Mouse (Mus musculus) bone marrow, adult 2 months (tissue): ENCODE results near the gene Celf3. TPM values are rescaled to one million over a fixed set of nuclear protein-coding genes. Genes with fewer than 3 reads are reported as not detected.

Experiments
- H3K27ac ChIP-seq: fragments of 200-500 bp; 2 replicates; pipeline ENCODE4 v1.5.1; 2012; ENCODE audit warnings: low read depth, mild to moderate bottlenecking, control low read depth, inconsistent platforms, low read length; ENCODE audit not compliant: control insufficient read depth, poor library complexity, insufficient read depth
- H3K4me1 ChIP-seq: fragments of 200-500 bp; 2 replicates; pipeline ENCODE4 v1.6.1; 2011; ENCODE audit warnings: low read length; ENCODE audit not compliant: control insufficient read depth, insufficient read depth
- H3K4me3 ChIP-seq: fragments of 200-500 bp; replicated peaks from 2 replicates; pipeline ENCODE3; 2011; ENCODE audit warnings: mild to moderate bottlenecking, low read depth, low read length, control low read depth; ENCODE audit not compliant: control insufficient read depth
- CTCF ChIP-seq: fragments of 200-500 bp; IDR thresholded peaks from 2 replicates; pipeline ENCODE4 v1.5.1; 2011; ENCODE audit warnings: low read length, control low read depth; ENCODE audit not compliant: control insufficient read depth, insufficient read depth
- POLR2A ChIP-seq: fragments of 200-500 bp; IDR thresholded peaks from 2 replicates; pipeline ENCODE4 v1.6.1; 2011; ENCODE audit warnings: low read depth, mild to moderate bottlenecking, control low read depth, low read length, borderline replicate concordance; ENCODE audit not compliant: control insufficient read depth
- WGBS: fragments of 180-500 bp; shearing (Covaris S2); methylation state at CpG from one replicate; pipeline ENCODE4 v1.1.7; 2018; 5-methylcytosine and 5-hydroxymethylcytosine counted together
- polyA plus RNA-seq: library from polyadenylated mRNA; stranded (reverse); fragments of >200 nt; gene quantifications from 2 replicates; pipeline ENCODE4 v1.2.4, GENCODE M21; 2011; ENCODE audit warnings: low replicate concordance; ENCODE audit not compliant: missing spikeins, insufficient read depth, insufficient read length

Celf3 gene
- polyA plus RNA-seq, 1 experiment, result not detected

DNA sequence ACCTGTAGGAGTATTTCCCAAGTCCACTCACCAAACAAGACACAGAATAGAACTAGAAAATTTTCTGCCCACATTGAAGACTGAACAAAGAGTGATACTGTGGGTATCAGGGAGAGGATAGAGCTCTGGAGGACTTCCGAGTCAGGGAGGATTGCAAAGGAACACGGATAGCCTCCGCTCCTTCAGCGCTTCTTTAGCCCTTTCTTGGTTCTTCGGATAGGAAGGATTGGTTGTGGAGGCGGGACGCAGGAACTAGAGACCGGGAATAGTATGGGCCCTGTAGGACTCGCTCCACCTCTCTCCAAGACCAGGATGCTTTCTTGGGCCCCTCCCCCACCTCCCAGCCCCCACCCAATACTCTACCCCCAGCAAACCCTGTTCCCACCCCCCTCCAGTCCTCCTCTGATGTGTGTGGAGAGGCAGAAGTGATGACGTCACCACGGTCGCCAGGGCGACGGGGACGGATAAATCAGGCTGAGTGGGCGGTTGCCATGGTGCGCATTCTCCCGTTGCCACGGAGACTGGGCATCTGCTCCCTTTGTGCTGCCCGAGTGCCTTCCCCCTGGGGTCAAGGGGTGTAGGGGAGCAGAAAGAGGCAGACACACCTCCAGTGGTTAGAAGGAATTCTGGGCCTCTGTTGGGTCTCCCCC lies 5.8 kb downstream of the Celf3 start:
- Histone ChIP-seq H3K27ac (no peak overlapping the region), H3K4me3 (no peak overlapping the region), H3K4me1 (no peaks in the 10 kb centered on the region)
- TF ChIP-seq CTCF, result no peak
- no peak for TF ChIP-seq POLR2A
- 60% methylated on average over 20 of the region's 20 CpGs for WGBS

GRCm38 (mm10) chr3:94485922-94486321 lies 7.8 kb downstream of the Celf3 start:
- no peaks in the 10 kb centered on the region for H3K4me1 ChIP-seq
- WGBS, result 78% methylated on average over 7 of the region's 7 CpGs
- H3K27ac ChIP-seq, result no peak overlapping the region
- H3K4me3 ChIP-seq, result no peak overlapping the region
- TF ChIP-seq POLR2A (no peak), CTCF (no peak)

- TF ChIP-seq POLR2A (no peak), CTCF (no peak)
- WGBS, result 67% methylated on average over 6 of the region's 6 CpGs
- no peak overlapping the region for H3K27ac ChIP-seq
These were observed 9.5 kb downstream of the Celf3 start for GRCm38 (mm10) chr3:94487581-94487980.

DNA sequence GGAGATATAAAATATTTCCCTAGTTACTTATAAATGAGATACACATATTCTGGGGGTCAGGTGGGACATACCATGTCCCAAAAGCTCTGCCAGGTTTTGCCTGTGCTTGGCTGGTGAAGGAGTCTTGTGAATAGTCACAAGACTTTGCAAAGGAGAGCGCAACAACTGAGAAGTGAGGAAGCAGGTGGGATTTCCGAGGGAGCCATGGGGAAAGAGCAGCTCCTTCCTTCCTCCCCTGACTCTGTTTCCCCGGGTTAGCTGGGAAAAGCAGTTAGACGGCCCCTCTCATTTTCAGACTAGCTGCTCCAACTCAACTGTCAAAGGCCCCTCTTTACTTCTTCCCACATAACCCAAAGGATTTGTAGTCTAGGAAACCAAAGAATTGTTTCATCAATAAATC lies 19.1 kb downstream of the Celf3 start:
- Histone ChIP-seq H3K27ac (no peak overlapping the region), H3K4me1 (no peaks in the 10 kb centered on the region), H3K4me3 (no peak overlapping the region)
- WGBS, result 76% methylated on average over 4 of the region's 4 CpGs
- TF ChIP-seq CTCF (no peak), POLR2A (no peak)

More at GRCm38 (mm10) chr3:94487581-94487980, 9.5 kb downstream of the Celf3 start:
- Histone ChIP-seq H3K4me3 (no peak overlapping the region), H3K4me1 (no peaks in the 10 kb centered on the region)

GRCm38 (mm10) chr3:94502243-94502642 lies 24.1 kb downstream of the Celf3 start:
- no peak for TF ChIP-seq POLR2A
- peak; percentile 42; the same call in 1 of the 2 replicates for TF ChIP-seq CTCF
- H3K4me3 ChIP-seq, result no peak overlapping the region
- 79% methylated on average over 3 of the region's 3 CpGs for WGBS
- no peaks in the 10 kb centered on the region for H3K4me1 ChIP-seq
- H3K27ac ChIP-seq, result no peak overlapping the region

DNA sequence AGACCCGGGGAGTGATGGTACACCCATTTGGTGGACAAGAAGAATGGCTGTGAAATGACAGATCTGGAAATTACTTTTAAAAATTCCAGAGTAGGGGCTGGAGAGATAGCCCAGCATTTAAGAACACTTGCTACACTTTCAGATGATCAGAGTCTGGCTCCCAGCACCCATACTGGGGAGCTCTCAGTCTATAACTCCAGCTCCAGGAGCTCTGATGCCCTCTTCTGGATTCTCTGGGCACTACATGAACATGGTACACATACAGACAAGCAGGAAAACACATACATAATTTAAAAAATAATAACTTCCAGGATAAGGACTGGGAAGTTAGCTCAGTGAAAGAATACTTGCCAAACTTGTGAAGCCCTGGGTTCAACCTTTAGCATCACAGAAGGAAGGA lies 28.6 kb downstream of the Celf3 start:
- TF ChIP-seq POLR2A (no peak), CTCF (no peak)
- Histone ChIP-seq H3K4me1 (no peaks in the 10 kb centered on the region), H3K4me3 (no peak overlapping the region), H3K27ac (no peak overlapping the region)
- 89% methylated on average over 1 of the region's 1 CpGs for WGBS

DNA sequence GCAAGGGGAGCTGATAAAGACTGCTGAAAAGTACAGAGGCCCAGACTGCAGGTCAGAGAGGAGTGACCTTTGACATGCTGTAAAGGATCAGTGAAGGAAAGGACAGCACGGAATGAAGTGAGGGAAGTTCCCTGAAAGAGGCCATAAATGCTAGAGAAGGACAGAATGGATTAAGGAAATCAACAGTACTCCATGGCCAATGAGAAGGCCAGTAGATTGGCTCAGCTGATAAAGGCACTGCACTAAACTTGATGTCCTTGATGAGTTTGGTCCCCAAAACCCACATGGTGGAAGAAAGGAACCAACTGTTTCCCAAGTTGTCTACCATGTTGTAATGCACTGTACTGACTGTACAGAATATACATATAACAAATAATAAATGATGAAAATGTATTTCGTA lies 48.6 kb downstream of the Celf3 start:
- WGBS, result 90% methylated on average over 2 of the region's 2 CpGs
- no peak overlapping the region for H3K4me3 ChIP-seq
- H3K4me1 ChIP-seq, result no peaks in the 10 kb centered on the region
- H3K27ac ChIP-seq, result no peak overlapping the region
- TF ChIP-seq POLR2A (no peak), CTCF (no peak)

GRCm38 (mm10) chr3:94533968-94534367 lies 55.9 kb downstream of the Celf3 start:
- TF ChIP-seq CTCF, result peak; percentile 29; the same call in 1 of the 2 replicates
- no peak for TF ChIP-seq POLR2A
- H3K4me3 ChIP-seq, result no peak overlapping the region
- H3K27ac ChIP-seq, result no peak overlapping the region
- no peaks in the 10 kb centered on the region for H3K4me1 ChIP-seq

DNA sequence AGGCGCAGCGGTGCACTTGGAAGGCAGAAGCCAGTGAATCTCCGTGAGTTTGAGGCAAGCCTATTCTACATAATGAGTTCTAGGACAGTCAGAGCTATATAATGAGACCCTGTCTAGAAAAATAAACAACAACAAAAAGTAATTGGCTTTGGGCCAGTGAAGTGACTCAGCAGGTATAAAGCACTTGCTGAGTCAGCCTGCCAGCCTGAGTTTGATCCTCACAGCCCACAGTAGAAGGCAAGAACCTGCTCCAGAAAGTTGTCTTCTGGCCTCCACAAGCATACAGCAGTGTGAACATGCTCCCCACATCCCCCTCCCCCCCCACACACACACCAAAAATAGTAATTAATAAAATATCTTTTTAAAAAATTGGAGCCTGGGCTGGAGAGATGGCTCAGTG lies 59.1 kb downstream of the Celf3 start:
- H3K27ac ChIP-seq, result no peak overlapping the region
- WGBS, result 93% methylated on average over 3 of the region's 3 CpGs
- TF ChIP-seq CTCF (no peak), POLR2A (no peak)
- H3K4me1 ChIP-seq, result no peaks in the 10 kb centered on the region
- no peak overlapping the region for H3K4me3 ChIP-seq

Other genes with a start within 250 kb of the Celf3 start
- not detected in 2 replicates for gene Gm4778, start 214.3 kb upstream of the Celf3 start, polyA plus RNA-seq
- gene Them4, start 168.2 kb upstream of the Celf3 start, polyA plus RNA-seq, result 0.74 and 2.3 TPM in 2 replicates
- not detected in 2 replicates for gene Them5, start 136.2 kb upstream of the Celf3 start, polyA plus RNA-seq
- not detected in 2 replicates for gene C2cd4d, start 115.9 kb upstream of the Celf3 start, polyA plus RNA-seq
- gene Rorc, start 105.5 kb upstream of the Celf3 start, polyA plus RNA-seq, result 0.54 and 0.57 TPM in 2 replicates
- gene Lingo4, start 79.8 kb upstream of the Celf3 start, polyA plus RNA-seq, result 0.36 and 1.2 TPM in 2 replicates
- 3.4 TPM in 2 replicates for gene Tdrkh, start 65.0 kb upstream of the Celf3 start, polyA plus RNA-seq
- gene Mrpl9, start 35.0 kb upstream of the Celf3 start, polyA plus RNA-seq, result 22.2 and 30.4 TPM in 2 replicates
- gene Oaz3, start 34.4 kb upstream of the Celf3 start, polyA plus RNA-seq, result 1.2 and 1.7 TPM in 2 replicates
- 3.5 and 13.6 TPM in 2 replicates for gene Riiad1, start 2.0 kb downstream of the Celf3 start, polyA plus RNA-seq
- gene Snx27, start 104.4 kb downstream of the Celf3 start, polyA plus RNA-seq, result 13.9 and 14.1 TPM in 2 replicates
- gene Gm10972, start 164.8 kb downstream of the Celf3 start, polyA plus RNA-seq, result not detected in 2 replicates
- 3.8 and 7.4 TPM in 2 replicates for gene Tuft1, start 180.6 kb downstream of the Celf3 start, polyA plus RNA-seq
- 4.4 TPM in 1 of 2 replicates, not detected in the other for gene Selenbp2, start 215.3 kb downstream of the Celf3 start, polyA plus RNA-seq